Mouse (Mus musculus) cerebellum, postnatal 14 days (tissue): ENCODE results near the gene Bak1.

Source experiments
- DNase-seq, 2 experiments: peaks; one replicate each; pipeline ENCODE4 v3.0.0; 2021; ENCODE audit warnings: mixed read lengths in 2 of 2

Gene Bak1

DNA sequence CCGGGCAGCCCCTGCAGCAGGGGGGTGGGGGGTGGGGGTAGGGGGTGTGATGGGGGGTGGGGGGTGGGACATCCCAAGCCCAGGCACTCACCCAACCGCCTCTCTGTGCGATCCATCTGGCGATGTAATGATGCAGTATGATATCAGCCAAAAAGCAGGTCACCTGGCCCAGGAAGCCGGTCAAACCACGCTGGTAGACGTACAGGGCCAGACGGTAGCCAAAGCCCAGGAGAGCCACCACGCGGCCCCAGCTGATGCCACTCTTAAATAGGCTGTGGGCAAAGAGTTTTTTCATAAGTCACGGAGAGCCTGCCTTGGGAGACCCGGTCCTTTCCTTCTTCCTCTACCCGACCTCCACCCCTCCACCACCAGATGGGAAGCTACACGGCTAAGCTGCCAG, 7.7 kb downstream of the Bak1 start:
- DNase-seq: peak; percentile 88 to 91

DNA sequence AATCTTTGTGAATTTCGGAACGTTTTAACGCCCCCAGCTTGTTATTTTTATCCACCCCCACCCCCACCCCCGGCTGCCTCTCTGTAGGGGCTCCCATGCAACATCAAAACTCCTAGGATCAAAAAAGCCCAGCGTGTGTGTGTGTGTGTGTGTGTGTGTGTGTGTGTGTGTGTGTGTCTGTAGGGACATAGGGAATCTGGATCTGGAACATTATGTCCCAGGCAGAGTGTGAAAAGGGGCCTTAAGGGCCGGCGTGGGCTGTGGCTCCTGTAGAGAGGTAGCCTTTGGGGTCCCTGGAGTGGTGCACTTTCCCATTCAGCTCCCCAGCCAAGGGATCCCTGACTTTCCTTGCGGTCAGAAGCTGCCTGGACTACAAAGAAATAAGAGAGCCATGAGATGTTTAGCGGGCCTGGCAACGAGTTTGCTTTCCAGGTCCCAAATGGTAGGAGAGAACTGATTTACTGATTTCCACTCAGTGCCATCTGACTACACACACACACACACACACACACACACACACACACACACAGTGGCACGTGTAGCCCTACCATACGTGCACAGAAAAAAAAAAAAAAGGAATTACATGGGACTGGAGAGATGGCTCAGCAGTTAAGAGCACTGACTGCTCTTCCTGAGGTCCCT, 10.1 kb downstream of the Bak1 start:
- peak in 1 of 2 experiments; percentile 51 for DNase-seq

DNA sequence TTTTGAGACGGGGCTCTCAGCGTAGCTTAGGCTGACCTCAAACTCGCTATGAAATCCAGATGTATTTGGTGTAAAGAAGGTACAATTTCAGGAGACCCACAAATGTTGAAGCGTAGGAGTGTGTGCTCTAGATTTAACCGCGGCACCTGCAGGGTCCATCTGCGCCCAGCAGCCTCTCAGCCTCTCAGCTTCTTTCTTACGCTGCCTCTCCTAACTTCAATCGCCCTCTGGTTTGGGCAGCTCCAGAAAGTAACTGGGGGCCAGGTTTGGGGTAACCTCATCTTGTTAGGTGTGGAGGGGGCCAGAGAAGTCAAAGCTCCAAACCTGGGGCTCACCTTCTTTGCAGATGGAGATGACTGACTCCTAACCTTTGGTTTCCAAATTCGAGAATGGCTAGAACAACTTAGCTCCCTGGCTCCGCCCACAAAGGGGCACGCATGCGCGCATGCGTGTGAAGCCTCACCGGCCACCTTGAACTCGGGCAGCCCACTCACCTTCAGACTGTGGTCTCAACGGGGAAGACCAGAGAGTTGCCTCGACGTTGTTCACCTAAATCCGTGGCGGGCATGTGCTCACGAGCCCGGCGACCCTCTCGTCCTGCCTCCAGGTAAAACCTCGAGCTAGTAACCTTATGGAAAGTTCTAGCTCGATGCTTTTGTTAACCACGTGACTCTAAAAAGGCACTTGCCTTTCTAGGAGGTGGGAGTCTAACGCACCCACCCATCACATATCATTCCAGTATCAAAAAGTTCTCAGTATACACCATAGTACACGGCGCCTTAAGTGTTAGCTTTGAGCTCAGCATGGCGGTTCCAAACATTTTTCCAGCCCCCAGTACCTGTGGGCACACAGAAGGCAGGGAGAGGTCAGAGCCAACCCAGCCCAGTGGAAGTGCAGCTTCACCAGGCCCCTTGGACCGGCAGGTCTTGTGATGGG, 11.0 kb downstream of the Bak1 start:
- peak; percentile 93 to 94 for DNase-seq

DNA sequence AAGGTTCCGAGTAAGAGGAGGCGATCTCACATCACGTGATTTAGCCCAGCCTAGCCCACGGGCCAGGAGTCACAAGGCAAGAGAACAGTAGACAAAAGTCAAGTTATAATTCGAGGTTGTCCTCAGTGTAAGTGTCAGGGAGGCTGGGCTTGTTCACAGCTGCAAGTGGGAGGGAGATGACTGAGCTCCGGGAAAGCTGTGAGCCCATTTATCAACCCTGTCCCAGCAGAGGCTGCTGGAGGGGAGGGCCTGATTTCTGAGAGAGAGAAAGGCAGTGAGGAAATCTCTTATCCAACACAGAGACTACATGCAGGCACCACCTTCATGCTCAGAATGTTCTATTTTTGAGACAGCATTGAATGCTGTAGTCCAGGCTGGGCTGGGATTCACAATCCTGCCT, 15.9 kb downstream of the Bak1 start:
- no peak for DNase-seq

DNA sequence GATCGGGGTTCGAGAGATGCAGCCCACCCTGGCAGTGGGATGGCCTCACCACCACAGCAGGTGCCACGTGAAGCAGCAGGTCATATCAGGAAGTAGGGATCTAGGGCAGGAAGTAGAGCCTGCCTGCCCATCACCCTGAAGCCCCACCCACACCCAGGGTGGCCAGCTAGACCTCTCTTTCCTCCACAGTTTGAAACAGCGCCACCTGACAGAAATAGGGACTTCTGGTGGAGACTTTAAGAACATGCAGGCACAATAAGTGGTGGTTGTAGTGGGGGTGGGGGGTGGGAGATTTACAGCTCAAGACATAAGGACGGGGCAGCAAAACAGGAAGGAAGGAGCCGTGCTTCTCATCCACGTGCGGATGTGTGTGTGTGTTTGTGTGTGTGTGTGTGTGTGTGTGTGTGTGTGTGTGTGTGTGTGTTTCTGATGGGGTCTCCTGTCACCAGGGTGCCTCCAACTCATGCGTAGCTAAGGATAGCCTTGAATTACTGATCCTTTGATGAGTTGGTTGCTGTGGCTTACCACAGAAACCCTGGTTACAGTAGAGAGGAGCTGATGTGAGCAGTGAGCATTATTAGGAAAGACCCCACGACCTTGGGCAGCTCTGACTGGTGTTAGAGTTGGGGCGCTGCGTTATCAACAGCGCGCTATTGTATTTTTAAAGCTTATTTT, 16.7 kb downstream of the Bak1 start:
- no peak for DNase-seq

DNA sequence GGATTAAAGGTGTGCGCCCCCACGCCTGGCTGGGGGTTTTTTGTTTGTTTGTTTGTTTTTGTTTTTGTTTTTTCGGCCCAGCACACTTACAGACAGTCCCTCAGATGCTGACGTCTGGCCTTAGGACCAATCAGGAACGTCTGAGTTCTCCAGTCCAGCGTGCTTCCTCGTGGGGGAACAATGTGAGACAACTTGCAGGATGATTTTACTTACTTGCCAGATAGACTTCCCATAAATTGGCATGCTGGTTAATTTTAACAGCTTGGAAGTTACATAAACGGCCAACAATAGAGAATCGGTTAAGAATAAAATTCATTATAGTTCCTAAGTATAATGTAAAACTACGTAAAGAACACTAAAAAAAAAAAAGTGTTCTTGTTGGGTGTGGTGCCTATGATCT, 17.6 kb downstream of the Bak1 start:
- no peak for DNase-seq

DNA sequence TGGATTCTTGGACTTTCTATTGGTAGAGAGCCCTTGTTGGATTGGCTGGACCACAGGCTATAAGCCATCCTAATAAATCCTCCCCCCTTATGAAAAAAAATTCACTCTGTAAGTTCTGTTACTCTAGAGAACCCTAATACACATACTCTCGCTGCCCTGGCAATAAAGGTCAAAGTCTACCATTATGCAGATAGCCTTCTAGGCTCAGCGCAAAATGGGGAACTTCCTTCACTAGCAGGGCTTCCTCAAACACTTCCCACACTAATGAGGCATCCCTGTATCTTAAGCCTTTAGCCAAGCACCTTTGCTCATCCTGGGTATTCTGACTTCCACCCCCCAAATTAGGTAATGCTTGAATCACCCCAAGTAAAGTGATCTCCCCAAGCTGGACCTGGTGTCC, 20.5 kb downstream of the Bak1 start:
- no peak for DNase-seq

DNA sequence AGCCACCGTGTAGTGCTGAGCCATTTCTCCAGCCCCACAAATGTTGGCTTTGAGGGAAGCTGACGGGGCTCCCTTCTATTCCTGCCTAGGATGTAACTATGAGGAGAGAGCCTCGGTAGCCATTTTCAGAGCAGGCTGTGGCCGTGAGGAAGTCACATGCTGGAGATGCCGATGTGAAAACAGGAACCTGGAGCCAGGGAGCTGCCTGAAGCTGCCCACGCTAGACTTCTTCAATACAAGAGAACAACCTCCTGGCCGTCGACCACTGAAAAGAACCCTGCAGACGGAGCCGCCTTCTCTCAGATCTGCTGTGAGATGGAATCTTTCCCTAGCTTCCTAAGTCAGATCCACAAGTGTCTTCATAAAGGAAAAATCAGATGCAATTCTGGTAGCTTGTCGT, 23.2 kb downstream of the Bak1 start:
- no peak for DNase-seq

DNA sequence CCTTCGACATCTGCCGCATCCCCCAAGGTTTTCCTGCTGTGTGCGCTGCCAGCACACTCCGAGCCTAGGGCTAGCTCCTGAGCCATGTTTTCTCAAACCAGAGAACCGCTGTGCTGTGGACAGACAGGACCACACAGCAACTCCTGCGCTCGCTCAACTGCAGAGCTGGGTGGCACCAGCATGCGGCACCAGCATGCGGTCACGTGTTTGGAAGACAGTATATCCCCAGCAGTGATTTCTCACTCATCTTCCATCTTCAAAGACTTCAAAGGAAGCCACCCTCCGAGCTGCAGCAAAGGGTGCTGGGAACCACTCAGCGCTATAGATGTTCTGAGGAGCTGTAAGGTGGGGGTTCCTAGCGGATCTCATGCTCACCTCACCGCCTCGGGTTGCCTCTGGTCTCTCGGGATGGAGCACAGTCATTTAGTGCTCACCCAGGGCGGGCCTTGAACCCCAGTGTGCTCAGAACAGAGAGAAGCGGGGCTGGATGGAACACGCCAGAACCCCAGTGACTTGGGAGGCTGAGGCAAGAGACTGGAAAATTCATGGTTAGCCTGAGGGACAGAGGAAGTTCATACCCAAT, 23.8 kb downstream of the Bak1 start:
- no peak for DNase-seq

DNA sequence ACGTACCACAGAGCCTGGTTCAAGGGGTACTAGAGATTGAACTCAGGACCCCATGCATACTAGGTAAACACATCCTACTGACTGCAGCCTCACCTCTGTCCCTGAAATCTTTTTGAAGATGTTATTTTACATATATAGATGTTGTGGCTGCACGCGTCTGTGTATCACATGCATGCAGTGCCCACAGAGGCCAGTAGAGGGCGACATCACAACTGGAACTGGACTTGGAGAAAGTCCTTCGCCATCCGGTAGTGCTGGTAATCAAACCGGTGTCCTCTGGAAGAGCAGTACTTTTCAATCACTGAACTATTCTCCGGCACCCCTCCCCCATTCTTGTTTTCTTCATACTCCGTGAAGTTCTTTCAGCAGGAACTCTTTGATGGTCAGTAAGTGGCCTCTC, 24.4 kb downstream of the Bak1 start:
- peak; percentile 64 to 83 for DNase-seq

DNA sequence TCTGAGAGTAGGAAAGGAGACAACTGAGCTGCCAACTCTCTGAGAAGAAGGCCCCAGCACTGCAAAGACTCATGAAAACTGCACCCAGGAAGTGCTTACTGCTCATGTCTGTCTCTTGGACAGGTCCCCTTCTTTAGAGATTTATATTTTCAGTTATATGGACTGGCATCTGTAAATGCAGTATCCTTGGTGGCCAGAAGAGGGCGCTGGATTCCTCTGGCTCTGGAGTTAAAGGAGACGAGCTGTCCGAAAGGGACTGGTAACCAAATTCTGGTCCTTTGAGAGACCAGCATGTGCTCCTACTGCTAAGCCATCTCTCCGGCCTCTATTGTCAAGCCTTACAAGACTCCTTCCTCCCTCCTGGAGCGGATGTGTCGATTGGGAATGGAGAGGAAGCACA, 26.9 kb downstream of the Bak1 start:
- peak in 1 of 2 experiments; percentile 36 for DNase-seq

DNA sequence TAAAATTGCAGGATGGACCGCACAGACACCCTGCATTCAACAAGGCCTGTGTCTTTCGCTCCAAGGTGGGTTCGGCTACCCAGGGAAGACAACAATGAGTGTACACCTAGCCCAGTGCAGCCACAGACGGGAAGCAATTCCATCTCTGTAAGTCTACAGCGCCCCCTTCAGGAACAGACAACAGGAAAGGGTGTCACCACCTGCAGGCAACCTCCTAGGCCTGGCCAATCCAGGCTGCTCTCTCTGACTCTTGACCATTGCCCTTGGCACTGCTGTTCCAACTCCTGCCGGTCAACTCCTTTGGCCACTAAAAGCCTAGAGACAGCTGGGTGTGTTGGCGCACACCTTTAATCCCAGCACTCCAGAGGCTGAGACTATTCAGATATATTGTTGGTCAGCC, 27.7 kb downstream of the Bak1 start:
- DNase-seq: peak in 1 of 2 experiments; percentile 52

DNA sequence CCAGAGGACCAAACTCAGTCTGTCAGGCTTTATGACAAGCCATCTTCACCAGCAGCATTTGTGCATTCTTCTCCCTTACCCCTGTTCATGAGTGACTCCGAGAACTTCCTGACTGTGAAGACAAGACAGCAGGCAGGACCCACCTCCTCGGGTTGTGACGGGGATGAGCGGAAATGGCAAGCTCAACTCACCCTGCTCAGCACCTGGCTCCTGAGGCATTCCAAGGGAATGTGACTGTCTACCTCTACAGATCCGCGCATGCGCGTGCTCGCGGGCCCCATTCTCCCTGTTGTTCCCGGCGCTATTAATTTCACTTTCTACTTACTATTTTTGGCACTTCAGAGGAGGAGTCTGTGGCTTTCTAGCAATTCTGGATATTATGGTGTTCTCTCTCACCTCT, 28.8 kb downstream of the Bak1 start:
- no peak for DNase-seq

DNA sequence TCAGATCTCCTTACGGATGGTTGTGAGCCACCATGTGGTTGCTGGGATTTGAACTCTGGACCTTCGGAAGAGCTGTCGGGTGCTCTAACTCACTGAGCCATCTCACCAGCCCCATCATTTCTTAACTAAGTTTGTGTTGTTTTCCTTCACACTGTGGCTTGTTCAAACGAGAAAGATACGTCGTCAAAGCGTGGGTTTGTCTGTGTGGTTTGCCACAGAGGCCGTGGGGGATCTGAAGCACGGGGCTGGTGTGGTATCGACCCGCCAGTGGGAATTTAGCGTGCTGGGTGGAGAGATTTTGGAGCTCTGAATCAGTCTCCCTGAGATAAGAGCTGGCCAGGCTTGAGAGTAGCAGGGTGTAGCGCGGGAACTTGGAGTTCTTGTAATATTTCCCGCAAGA, 30.5 kb downstream of the Bak1 start:
- DNase-seq: no peak

DNA sequence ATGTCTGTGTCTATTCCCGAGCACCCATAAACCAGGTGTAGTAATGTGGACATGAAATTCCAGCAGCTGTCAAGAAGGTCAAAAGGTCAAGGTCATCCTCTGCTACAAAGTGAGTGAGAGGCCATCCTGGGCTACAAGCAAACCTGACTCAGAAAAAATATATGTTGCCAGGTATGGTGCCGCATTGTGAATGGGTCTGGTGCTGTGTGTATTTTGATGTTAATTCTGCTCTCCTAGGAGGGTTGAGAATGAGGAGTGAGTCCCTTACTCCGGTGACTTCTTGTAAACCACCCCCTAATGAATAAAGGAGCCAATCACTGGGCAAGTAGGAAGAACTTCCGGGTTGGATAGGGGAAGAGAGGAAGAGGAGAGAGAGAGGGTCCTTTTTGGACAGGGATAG, 31.1 kb downstream of the Bak1 start:
- no peak for DNase-seq

DNA sequence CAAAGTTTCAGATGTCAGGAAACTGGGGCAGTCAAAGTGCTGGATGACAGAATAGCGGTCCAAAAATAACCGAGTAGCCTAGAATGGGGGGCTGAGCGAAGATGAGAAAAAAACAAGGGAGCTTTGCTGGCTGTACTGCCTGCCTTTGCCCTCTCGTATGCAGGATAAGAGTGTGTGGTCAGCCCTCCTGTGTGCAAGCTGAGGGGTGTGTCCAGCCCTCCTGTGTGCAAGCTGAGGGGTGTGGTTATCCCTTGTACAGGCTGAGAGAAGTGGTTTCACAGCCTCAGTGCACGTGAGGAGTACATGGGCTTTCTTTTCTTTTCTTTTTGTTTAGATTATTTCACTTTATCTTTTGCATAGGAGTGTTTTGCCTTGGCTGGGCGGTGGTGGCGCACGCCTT, 33.2 kb downstream of the Bak1 start:
- DNase-seq: no peak

DNA sequence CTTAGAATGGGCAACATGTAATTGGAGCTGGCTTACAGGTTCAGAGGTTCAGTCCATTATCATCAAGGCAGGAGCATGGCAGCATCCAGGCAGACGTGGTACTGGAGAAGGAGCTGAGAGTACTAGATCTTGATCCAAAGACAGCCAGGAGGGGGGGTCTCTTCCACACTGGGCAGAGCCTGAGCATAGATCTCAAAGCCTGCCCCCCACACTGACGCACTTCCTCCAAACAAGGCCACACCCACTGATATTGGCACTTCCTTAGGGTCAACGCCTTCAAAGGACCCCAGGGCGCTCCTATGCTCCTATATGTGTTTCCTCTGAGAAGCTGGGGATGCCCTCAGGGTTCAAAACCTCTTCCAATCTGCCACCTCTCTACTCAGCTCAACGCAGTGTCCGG, 33.8 kb downstream of the Bak1 start:
- no peak for DNase-seq

DNA sequence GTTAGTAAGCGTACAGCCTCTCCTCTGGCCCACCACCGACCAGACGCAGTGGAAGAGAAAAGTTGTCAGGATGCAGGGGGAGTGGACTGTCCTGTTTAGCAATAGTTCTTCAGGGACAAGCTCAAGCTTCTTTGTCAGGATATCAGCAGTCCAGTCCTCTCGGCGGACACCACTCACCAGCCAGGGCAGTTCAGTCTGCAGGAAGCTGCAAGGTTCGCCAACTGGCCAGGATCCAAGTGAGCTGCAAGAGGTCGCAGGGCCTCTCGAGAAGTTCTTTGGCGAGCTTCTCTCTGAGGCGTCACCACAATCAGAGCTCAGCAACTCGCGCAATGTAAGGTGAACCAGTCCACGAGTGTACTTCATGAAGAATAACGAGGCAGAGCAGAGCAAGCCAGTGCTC, 34.4 kb downstream of the Bak1 start:
- DNase-seq: peak in 1 of 2 experiments; percentile 55

DNA sequence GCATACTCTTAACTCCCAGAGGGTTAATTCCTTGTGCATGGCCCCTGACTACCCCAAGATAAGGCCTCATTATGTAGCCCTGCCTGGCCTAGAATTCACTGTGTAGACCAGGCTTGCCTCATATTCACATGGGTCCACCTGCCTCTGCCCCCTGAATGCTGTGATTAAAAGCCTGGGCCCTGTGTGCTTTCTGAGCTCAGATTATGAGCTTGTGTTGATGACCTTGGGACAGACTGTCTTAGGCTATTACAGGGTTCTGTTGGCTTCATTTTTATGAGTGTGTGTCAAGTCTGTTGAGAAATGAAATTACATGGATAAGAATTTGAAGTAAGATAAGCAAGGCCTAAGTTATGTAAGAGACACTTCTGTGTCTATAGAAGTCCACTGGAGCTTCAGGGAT, 38.3 kb downstream of the Bak1 start:
- no peak for DNase-seq

DNA sequence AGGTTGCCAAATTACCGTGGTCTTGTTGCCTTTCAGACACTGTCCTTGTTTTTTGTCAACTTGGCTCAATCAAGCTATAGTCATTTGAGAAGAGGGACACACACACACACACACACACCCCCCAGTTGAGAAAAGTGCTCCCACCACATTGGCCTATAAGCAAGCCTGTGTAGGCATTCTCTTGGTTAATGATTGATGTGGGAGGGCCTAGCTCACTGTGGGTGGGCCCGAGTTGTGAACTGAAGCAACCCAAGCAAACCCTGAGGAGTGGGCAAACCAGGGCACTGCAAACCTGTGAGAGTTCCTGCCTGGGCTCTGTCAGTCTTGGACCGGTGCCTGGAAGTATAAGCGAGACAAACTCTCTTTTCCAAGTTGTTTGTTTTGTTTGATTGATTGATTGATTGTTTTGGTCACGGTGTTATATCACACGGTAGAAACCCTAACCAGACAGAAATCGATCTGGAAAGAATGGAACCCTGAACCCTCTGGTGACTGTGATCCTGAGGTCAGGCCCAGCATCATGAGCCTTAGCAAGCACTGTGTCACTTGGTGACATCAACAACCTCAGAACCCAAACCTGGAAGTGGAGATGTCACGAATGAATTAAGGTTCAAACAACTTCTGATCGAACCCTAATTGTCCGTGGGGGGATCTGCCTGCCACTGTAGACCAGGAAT, 43.2 kb downstream of the Bak1 start:
- DNase-seq: no peak

DNA sequence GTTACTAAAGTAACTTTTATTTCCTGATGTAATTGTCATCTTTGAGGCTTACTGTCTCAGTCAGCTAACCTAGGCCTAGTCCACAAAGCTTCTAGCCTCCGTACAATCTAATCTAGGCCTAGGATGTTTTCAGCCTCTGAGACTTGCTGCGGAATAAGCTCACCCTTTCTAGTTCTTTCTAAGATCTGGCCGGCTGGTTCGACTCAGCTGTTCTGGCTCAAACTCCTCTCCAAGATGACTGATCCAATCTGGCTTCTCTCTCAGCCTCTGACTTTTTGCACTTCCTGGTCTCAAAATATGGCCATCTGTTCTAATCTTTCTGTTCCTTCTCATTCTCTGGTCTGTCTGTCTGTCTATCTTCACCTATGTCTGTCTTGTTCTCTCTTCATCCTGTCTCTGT, 45.4 kb downstream of the Bak1 start:
- DNase-seq: no peak

DNA sequence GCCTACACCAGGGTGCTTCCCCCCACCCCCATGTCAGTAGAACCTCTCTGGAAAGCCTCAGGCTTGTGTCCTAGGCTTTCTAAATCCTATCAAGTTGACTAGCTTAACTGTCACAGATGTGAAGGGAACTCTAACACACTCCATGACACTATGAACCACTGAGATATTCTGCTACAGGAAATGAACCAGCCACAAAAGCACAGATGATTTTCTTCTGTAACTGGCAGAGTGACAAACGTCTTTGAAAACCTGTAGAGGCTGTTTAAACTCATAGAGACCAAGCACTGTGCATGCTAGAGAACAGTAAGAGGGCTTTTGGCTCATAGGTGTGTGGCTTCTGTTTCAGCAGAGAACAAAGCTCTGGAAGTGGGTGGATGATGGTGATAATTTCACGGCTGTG, 47.8 kb downstream of the Bak1 start:
- DNase-seq: no peak

DNA sequence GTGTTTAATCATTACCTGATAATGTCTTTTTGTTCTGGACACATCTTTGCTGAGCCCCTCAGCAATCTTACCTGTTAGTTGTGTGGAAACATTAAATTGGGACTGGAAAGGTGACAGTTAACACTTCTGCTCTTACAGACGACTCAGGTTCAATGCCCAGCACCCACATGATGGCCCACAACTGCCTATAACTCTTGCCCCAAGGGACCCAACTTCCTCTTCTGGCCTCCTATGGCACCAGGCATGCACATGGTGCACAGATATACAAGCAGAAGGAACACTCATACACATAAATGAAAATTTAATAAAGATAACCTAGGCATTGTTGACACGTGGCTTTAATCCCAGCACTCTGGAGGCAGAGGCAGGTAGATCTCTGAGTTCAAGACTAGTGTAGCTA, 49.4 kb downstream of the Bak1 start:
- DNase-seq: no peak
